Mouse (Mus musculus) intestine, embryonic 16.5 days (tissue): ENCODE measurements around the gene Dmp1. TPM values are rescaled to one million over a fixed set of nuclear protein-coding genes. Genes with fewer than 3 reads are reported as not detected.

ENCODE experiments used
- ATAC-seq: fragments of 200-750 bp; cut with Nextera tagmentation; 2 replicates; pipeline ENCODE4 v1.8.0; 2017; ENCODE audit warnings: moderate TSS enrichment, moderate library complexity
- H3K27ac ChIP-seq: fragments of 300-500 bp; sonication (generic); 2 replicates; pipeline ENCODE4 v1.5.1; 2014; ENCODE audit warnings: mild to moderate bottlenecking, low read length
- H3K27me3 ChIP-seq: fragments of 300-500 bp; sonication (generic); replicated peaks from 2 replicates; pipeline ENCODE4 v1.6.1; 2014; ENCODE audit warnings: low read length, control low read depth, mixed read lengths; ENCODE audit not compliant: control insufficient read depth, insufficient read depth
- H3K36me3 ChIP-seq: fragments of 300-500 bp; sonication (generic); 2 replicates; pipeline ENCODE4 v1.6.1; 2014; ENCODE audit warnings: low read length, control low read depth; ENCODE audit not compliant: control insufficient read depth, insufficient read depth
- H3K4me1 ChIP-seq: fragments of 300-500 bp; sonication (generic); 2 replicates; pipeline ENCODE4 v1.6.1; 2014; ENCODE audit warnings: low read length, control low read depth, mixed read lengths; ENCODE audit not compliant: control insufficient read depth, insufficient read depth
- H3K4me2 ChIP-seq: fragments of 300-500 bp; sonication (generic); 2 replicates; pipeline ENCODE4 v1.6.1; 2014; ENCODE audit warnings: low read depth, low read length, control low read depth
- H3K4me3 ChIP-seq: fragments of 300-500 bp; sonication (generic); 2 replicates; pipeline ENCODE4 v1.5.1; 2014; ENCODE audit warnings: mild to moderate bottlenecking, low read length
- H3K9ac ChIP-seq: fragments of 300-500 bp; sonication (generic); 2 replicates; pipeline ENCODE4 v1.6.1; 2014; ENCODE audit warnings: low read depth, low read length
- H3K9me3 ChIP-seq: fragments of 300-500 bp; sonication (generic); 2 replicates; pipeline ENCODE4 v1.6.1; 2016; ENCODE audit warnings: low read length, control low read depth; ENCODE audit not compliant: control insufficient read depth
- WGBS: fragments of 180-500 bp; shearing (Covaris S2); extraction: QIAGEN DNeasy Blood & Tissue Kit; methylation state at CpG from one replicate; pipeline ENCODE4 v1.1.7; 2014; 5-methylcytosine and 5-hydroxymethylcytosine counted together
- polyA plus RNA-seq: library from polyadenylated mRNA; unstranded; fragments of >200 nt; fragmentation: Nextera tagmentation; extraction: Ambion mirVana; gene quantifications from 2 replicates; pipeline ENCODE4 v1.2.1, GENCODE M21; 2015

Dmp1 gene
- polyA plus RNA-seq, 1 experiment from 2014 or later: 0.77 TPM

DNA sequence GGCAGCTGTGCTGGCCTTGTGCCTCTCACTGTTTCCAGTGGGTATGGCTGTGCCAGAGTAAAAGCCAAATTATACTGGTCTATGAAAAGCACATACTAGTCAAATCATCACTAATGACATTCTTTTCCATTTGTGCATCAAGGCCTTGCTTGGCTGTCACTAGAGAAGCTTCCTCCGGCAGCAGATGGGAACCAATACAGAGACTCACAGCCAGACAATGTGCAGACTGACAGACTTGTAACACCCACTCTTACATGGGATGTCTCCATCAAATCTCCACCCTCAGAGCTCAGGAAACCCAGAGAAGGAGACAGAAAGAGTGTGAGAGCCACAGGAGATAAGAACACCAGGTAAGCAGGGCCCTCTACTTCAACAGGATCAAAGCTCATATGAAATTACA, 7.3 kb upstream of the Dmp1 start:
- H3K4me1 ChIP-seq: no peaks in the 10 kb centered on the region
- no peak overlapping the region for H3K9ac ChIP-seq
- H3K9me3 ChIP-seq: no peaks in the 10 kb centered on the region
- no peaks in the 10 kb centered on the region for H3K36me3 ChIP-seq
- H3K27me3 ChIP-seq: no peaks in the 10 kb centered on the region
- no peak overlapping the region for H3K4me2 ChIP-seq
- H3K4me3 ChIP-seq: no peak overlapping the region
- 94% methylated on average over 1 of the region's 1 CpGs for WGBS
- ATAC-seq: no peak
- no peak overlapping the region for H3K27ac ChIP-seq

DNA sequence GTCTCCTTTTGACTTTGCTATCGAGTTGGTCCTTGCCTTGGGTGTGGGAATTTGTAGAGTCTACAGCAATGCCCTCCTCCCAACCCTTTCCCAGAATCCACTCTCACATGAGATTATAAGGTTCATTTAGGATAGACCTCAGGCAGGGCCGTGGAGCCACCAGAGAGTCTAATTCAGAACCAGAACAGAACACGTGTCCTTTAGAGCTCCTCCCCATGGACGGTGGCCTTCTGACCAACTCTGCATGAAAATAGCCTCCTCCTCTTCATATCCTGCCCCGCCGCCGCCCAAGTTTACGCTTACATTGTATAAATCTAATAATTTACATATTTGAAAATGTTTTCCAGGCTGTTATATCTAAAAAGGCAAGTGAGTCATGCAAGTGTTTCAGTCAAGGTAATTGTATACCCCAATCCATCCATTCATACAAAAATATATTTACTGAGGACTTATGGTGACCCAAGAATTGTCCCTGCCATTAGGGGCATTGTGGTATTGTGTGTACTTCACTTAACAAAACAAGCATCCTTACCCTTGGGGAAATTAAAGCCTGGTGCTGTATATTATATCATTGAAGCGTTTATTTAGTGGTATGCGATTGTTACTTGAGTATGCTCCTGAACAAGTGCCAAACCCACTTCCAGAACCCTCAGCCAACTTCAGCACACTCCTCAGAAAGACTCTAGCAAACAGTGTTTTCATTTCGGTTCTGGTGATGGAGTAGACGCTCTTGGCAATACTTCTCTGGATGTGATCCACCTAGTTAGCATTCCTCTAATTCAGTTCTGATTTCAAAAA, 1.1 kb upstream of the Dmp1 start:
- no peak for ATAC-seq
- no peaks in the 10 kb centered on the region for H3K4me1 ChIP-seq
- H3K4me2 ChIP-seq: no peak overlapping the region
- no peak overlapping the region for H3K27ac ChIP-seq
- 80% methylated on average over 12 of the region's 12 CpGs for WGBS
- H3K9ac ChIP-seq: no peak overlapping the region
- no peak overlapping the region for H3K4me3 ChIP-seq
- H3K27me3 ChIP-seq: no peaks in the 10 kb centered on the region
- no peaks in the 10 kb centered on the region for H3K9me3 ChIP-seq
- no peaks in the 10 kb centered on the region for H3K36me3 ChIP-seq

DNA sequence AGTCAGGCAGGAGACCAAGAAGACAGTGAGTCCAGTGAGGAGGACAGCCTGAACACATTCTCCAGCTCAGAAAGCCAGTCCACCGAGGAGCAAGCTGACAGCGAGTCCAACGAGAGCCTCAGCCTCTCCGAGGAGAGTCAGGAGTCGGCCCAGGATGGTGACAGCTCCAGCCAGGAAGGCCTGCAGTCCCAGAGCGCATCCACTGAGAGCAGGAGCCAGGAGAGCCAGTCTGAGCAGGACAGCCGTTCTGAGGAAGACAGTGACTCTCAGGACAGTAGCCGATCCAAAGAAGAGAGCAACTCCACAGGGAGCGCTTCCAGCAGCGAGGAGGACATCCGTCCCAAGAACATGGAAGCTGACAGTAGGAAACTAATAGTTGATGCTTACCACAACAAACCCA, 10.1 kb downstream of the Dmp1 start:
- Histone ChIP-seq H3K4me2 (no peak overlapping the region), H3K9me3 (no peaks in the 10 kb centered on the region), H3K27me3 (no peaks in the 10 kb centered on the region), H3K27ac (no peak overlapping the region), H3K4me3 (no peak overlapping the region), H3K36me3 (no peaks in the 10 kb centered on the region), H3K4me1 (no peaks in the 10 kb centered on the region), H3K9ac (no peak overlapping the region)
- 78% methylated on average over 11 of the region's 11 CpGs for WGBS
- ATAC-seq: no peak

DNA sequence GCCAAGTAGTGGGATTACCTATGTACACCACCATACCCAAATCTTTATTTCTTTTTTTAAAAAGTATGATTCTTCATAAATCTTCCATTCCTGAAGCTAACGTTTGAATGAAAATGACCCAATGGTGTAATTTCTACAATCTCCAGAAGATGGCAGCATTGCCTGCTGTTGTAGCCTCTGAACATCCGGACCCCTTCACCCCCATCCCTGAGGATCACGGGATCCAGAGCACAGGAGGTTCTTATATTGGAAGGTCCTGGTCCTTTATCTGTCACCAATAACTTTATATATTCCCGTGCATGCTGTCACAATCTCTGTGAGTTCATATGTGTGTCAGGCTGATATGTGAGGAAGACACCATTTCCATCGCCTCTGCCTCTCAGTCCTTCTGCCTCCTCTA, 16.5 kb downstream of the Dmp1 start:
- no peak overlapping the region for H3K27ac ChIP-seq
- H3K27me3 ChIP-seq: no peaks in the 10 kb centered on the region
- ATAC-seq: no peak
- no peaks in the 10 kb centered on the region for H3K36me3 ChIP-seq
- H3K4me1 ChIP-seq: peaks cover 3% of the 10 kb centered on the region; the same call in 1 of the 2 replicates
- no peaks in the 10 kb centered on the region for H3K9me3 ChIP-seq
- 29% methylated on average over 5 of the region's 5 CpGs for WGBS
- H3K4me3 ChIP-seq: no peak overlapping the region
- H3K9ac ChIP-seq: no peak overlapping the region
- no peak overlapping the region for H3K4me2 ChIP-seq

DNA sequence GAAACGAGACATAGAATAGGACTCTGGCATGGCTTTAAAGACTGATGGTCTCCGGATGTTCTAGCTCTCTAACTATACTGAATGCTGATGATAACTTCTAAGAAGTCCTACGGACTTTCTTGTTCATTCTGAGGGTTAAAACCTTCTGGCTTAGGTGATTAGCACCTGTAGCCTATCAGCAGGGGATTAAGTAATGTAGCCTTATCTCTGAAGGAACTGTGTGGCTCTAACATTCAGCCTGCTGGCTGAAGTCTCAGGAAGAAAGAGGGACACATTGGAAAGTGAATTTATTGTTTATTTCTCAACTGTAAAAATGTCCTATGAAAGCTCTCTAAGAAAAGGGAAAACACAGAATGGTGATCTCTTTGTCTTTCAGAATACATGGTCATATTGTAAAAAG, 21.9 kb downstream of the Dmp1 start:
- no peaks in the 10 kb centered on the region for H3K9me3 ChIP-seq
- no peak overlapping the region for H3K4me2 ChIP-seq
- no peaks in the 10 kb centered on the region for H3K36me3 ChIP-seq
- H3K4me1 ChIP-seq: peaks cover 7% of the 10 kb centered on the region; the same call in 1 of the 2 replicates
- H3K27me3 ChIP-seq: no peaks in the 10 kb centered on the region
- no peak overlapping the region for H3K4me3 ChIP-seq
- no peak overlapping the region for H3K27ac ChIP-seq
- no peak overlapping the region for H3K9ac ChIP-seq
- ATAC-seq: peak; percentile 86
- WGBS: 55% methylated on average over 3 of the region's 3 CpGs

DNA sequence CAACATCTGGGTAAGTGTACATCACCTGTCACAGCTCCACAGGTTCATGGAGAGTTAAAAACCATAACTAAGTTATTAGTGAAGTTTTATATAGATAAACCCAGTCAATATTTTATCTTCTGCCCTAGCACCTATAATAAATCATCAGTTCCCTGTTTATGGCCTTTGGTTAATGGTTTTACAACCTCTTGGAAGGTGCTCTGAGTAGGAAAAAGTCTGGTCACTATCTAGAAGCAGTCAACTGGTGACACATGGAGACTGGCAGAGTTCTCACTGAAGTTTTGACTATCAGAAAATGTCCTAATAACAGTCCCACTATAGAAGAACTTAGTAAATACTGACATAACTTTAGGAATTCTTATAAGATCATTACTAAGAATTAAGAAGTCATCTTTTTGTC, 22.3 kb downstream of the Dmp1 start:
- Histone ChIP-seq H3K9ac (no peak overlapping the region), H3K9me3 (no peaks in the 10 kb centered on the region), H3K27me3 (no peaks in the 10 kb centered on the region), H3K36me3 (no peaks in the 10 kb centered on the region), H3K4me1 (peaks cover 7% of the 10 kb centered on the region; the same call in 1 of the 2 replicates), H3K27ac (no peak overlapping the region), H3K4me2 (no peak overlapping the region), H3K4me3 (no peak overlapping the region)
- ATAC-seq: peak; percentile 91

DNA sequence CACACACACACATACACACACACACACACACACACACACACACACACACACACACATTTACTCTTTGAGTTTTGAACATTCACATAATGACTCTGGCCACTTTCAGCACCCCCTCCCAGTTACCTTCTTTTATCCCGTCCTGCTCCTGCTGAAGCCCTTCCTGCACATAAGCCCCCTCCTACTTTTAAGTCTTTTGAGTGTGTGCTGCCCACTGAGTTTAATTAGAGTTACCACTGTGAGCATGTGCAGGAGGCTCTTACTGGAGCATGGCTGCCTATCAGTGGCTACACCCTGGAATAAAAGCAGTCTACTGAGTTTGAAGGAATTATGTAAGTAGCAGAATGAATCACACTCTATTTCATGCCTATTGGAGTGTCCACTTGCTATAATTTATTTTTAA, 26.1 kb downstream of the Dmp1 start:
- Histone ChIP-seq H3K27me3 (no peaks in the 10 kb centered on the region), H3K4me3 (no peak overlapping the region), H3K9ac (no peak overlapping the region), H3K27ac (no peak overlapping the region), H3K4me2 (no peak overlapping the region), H3K9me3 (no peaks in the 10 kb centered on the region), H3K36me3 (no peaks in the 10 kb centered on the region), H3K4me1 (peaks cover 7% of the 10 kb centered on the region; the same call in 1 of the 2 replicates)
- 42% methylated on average over 1 of the region's 1 CpGs for WGBS
- ATAC-seq: no peak

DNA sequence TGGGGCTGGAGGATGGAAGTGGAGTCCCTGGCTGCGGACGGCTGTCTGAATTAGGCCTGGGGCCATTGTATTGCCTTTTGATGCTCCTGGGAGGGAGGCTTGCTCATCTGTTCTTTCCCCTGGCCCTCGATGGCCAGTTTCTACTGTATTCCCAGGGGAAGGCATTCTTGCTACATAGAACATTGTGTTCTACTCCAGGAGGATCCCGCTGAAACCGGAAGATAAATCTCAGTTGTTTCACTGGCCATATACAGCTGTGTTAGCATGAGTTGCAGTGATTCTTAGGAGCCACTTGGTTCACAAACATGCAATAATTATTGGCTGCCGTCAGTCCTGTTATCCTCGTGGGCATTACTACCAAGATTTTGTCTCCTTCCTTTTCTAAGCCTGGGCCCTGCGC, 34.3 kb downstream of the Dmp1 start:
- Histone ChIP-seq H3K27ac (no peak overlapping the region), H3K4me3 (no peak overlapping the region)
- no peak for ATAC-seq

DNA sequence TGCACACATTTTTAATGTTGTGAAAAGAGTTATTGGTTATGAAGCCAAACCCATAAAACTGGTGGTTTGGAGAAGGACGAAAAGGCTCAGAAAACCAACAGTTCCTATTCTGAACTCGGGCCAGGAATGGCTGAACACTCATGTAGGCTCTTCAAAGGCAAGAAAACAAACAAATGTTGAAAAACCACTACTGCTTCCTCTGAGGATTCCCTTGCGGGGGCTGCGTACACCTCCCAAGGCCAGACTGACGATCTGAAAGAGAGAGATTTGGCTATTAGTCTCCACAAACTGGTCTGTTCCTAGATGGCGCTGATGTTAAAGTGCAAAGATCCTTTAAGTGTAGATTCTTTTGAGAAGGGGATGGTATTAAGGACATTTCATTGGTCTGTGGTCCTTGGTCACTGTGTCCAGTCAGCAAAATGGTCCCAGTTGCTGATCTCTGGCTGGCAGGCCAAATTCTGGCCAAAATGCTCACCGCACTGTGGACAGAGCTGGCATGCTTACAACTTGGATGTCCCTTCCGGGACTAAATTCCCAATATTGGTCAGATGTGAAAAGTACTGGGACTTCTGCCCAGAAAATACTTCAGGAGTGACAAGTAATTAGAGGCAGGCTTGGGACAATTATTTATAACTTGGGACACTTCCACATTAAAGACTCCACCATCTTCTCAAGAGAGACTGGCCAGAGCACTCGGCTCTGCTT, 37.4 kb downstream of the Dmp1 start:
- Histone ChIP-seq H3K27ac (no peak overlapping the region), H3K9me3 (no peaks in the 10 kb centered on the region), H3K27me3 (no peaks in the 10 kb centered on the region), H3K4me3 (no peak overlapping the region), H3K36me3 (no peaks in the 10 kb centered on the region), H3K4me2 (no peak overlapping the region), H3K4me1 (no peaks in the 10 kb centered on the region), H3K9ac (no peak overlapping the region)
- ATAC-seq: no peak
- WGBS: 67% methylated on average over 9 of the region's 9 CpGs

More for the DNA sequence above, 34.3 kb downstream of the Dmp1 start:
- Histone ChIP-seq H3K4me2 (no peak overlapping the region), H3K36me3 (no peaks in the 10 kb centered on the region), H3K9ac (no peak overlapping the region), H3K4me1 (no peaks in the 10 kb centered on the region), H3K27me3 (no peaks in the 10 kb centered on the region), H3K9me3 (no peaks in the 10 kb centered on the region)
- 80% methylated on average over 8 of the region's 8 CpGs for WGBS
